Mouse (Mus musculus) frontal cortex, postnatal 14 days (tissue): ENCODE results near the gene Ghrhr.

Experiments used
- DNase-seq, 2 experiments: peaks; one replicate each; pipeline ENCODE4 v3.0.0; 2022; ENCODE audit warnings: low spot score in 2 of 2

The Ghrhr gene

DNA sequence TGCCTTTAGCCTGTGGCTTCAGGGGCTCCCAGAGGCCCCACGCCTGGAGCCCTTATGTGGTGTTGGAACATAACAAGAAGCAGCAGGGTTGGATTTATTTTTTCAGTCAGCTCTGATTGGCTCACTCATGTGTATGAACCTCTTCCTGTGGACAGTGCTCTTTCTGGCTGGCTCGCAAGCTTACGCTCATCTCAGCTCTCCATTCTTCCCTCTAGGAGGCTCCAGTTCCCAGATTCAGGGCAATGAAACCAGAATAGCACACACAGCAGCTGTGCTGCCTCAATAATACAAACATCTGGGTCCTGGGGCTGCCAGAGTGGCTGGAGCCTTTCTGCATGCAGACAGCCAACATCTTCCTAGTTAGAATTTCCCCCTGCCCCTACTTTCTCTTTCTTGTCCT, 20.1 kb downstream of the Ghrhr start:
- peak; percentile 40 to 58 for DNase-seq

DNA sequence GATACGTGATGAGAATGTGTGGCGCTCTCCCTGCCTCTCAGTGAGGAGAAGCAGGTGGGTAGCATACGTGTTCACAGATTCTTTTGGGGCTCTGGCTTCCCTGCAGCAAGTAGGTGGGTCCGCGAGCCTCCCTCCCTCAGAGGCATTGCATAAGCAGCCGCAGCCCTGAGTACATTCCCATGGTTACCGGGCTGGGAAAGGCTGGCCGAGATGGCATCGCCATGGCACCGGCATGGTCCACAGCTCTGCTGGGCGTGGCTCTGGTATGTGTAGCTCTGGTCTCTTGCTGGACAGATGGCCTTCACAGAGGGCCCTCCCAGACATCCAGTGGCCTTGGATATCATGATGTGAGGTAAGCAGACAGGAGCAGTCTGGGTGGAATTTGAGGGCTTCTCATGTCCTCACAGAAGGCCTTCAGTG, 20.5 kb downstream of the Ghrhr start:
- DNase-seq, result peak; percentile 68 to 83

DNA sequence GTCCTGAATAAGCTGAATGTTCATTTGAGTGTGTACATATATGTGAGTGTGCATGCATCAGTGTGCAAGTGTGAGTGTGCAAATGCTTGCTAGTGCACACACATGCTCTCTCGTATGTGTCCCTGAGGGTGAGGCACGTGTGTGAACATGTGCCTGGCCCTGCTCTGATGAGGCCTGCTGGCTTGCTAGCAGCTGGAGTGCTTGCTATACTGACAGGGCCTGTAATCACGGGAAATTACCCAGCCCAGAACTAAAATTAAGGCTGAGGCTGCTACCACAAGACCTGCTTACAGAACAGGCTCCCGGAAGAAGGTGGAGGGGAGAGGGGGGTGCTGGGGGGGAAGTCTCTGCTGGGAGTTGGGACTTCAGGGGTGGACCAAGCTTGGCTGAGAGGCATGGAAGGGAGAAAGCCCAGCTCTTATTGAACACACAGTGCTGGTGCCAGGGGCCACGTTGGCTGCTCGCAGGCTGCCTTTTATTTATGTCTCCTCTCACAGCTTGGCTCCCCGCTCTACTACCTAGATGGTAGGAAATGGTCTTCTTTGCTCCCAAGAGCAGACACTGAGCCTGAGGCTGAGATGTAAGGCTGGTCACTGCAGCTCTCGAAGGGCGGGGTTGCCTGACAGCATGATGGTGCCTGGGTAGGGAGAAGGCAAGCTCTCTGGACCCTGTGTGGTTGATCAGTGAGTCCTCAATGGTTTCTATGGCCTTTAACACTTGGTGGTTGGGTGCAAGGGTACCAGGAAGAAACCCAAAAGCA, 23.0 kb downstream of the Ghrhr start:
- peak in 1 of 2 experiments; percentile 52 for DNase-seq

DNA sequence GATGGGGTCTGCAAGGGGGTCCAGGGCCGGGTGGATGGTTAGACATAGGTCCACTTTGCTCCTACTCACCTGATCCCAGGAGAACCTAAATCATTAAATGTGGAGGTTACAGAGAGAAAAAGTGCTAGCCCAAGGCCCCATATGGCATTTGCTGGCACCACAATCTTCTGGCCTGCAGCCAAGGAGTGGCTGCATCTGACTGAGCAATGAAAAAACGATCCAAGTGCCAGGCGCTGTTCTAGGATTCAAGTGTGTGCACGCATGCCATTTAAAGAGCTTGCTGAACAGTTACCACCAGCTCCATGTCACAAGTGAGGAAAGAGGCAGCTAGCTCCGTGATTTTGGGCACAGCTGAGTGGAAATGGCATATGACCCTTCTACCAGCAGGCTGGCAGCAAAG, 23.8 kb downstream of the Ghrhr start:
- DNase-seq, result peak; percentile 60 to 71

DNA sequence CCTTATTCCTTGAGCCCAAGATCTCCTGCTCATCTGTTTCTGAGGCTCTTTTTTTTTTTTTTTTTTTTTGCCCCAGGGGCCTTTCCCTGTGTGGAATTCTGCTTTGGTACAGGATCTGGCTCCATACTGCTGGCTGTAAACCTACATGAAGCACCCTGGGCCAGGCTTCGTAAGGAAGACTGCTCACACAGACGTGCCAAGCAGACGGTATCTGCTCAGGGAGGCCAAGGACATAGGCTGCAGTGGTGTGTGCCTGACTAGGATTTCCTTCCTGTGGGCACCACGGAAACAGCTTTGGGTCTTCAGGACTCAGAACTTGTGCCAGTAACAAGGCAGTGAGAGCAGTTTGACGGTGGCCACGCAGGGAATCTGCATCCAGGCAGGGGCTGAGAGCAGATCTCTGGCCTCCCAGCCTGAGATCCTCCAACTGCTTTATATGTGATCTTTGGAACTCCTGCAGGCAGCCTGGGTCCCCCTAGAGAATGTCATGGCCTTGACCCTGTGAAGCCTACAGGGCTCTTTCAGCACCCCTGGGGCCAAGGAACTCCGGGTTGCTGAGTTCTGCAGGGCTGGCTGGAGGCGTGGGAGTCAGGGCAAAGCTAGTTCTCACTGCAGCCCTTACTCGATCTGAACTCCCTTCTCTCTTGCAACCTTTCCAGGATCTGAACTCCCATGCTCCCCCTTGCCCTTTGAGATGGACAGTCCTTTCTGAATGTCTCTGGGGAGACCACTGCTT, 26.1 kb downstream of the Ghrhr start:
- no peak for DNase-seq

DNA sequence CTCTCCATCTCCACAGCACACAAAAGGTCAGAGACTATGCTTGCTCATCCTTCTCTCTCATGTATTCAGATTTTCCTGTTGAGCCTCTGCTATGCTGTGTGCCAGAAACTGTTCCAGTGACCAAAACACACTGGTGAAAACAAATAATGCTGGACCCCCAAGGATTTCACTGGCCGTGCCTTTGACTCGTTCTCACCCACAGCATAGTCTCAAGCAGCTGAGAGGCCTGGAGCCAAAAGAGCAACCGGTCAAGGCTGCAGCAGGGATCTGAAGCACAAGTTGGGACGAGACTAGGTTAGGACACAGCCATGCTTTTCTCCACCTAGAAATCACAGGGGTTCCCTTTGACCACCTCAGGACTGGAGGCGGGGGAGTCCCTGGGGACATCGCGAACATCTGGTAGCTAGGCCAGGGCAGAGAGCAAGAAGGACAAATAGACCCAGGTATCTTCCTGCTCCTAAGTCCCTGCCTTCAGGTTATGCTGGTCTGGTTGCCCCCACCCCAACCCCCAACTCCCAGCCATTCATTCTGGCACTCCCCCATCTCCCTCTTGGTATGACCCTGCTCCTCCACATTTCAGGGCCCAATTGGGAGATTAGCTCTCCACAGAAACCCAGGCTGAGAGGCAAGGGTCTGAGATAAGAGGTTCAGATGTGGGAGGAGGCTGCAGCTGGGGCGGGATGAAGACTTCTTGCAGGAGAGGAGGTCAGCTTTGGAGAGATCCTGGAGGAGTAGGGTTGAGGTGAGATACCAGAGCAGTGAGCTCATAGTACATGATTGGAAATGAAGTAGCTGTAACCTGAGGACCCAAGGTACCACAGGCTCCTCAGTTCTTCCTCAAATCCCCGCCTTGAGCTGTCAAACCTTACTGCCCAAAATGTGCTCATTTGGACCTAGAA, 27.6 kb downstream of the Ghrhr start:
- no peak for DNase-seq

DNA sequence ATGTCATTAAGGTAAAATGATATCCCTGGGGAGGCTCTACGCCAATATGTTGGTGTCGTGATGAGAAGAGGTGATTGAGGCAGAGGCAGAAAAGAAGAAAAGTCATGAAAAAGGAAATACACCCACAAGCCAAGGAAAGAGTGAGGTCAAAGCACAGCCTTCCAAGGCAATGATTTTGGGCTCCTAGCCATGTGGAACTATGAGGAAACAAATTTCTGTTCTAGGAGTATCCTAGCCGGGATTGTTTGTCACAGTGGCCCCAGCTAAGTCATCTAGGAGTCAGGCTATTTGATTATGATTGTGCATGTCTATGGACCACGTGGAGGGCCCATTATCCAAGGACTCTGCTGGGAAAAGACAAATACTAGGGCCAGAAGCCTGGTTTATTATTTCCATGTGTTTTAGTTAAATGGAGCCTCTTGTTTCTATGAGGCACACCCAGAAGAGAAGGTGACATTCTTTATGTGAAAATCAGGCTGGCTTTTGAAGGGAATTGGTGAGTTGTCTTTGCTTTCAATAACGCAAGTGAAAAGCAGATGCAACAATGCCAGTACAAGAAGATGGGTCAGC, 28.4 kb downstream of the Ghrhr start:
- no peak for DNase-seq

DNA sequence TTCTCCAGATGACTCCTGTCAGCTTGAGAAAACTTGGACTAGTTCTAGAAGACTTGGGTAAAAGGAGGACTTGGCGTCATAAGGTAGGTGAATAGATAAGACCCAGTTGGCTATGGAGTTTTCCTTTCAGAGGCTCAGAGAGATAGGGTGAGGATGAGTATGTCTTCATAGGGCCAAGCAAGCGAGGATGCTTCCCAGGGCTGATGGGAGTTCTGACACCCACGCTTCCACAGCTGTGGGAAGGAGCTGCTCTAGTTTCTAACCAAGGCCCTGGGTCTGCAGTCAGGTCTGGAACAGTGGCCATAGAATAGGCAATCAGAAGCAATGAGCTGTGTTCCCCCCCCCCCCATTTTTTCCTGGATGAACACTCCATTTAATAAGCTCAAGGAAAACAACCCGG, 31.2 kb downstream of the Ghrhr start:
- no peak for DNase-seq

DNA sequence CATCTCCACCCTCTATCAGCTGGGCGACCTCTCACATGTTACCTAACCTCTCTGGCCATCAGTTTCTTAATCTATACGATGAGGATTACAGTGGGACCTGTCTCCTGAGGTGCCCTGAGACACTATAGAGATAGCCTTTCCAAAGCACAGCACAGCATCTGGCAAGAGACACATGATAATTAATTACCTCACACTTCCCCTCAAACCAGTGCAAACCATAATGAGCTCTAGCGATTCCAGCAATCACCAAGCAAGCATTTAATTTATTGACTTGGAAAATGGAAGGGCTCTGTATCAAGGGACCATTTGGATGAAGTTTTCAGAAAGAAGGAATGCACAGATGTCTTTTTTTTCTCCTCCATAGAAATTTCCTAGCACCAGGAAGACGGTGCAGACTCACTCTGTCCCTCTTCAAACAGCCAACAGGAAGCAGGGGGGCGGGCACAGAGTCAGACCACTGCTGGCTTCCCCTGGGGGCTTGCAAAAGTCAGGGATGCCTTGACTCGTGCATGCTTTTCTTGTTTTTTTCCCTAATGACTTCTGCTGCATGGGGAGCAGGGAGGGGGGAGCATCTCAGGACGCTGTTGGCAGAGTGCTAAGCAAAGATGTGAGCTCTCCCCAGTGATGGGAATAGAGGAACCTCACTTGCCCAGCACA, 34.2 kb downstream of the Ghrhr start:
- no peak for DNase-seq

DNA sequence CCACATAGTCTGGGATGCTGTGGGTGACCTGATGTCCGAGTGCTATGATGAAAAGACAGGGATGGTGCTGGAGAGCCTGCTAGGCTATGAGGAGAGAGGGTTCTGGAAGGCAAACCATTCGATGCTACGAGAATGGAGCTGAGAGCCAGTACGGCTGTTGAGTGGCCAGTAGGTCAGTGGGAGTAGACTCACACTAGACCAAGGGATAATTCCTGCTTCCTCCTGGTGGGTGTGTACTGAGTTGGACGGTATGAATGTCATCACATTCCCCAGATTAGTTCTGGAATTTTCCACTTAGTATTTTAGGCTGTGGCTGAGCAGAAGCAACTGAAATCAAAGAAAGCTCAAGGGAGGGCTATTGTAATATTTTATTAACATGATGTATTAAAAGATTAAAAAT, 34.9 kb downstream of the Ghrhr start:
- no peak for DNase-seq

DNA sequence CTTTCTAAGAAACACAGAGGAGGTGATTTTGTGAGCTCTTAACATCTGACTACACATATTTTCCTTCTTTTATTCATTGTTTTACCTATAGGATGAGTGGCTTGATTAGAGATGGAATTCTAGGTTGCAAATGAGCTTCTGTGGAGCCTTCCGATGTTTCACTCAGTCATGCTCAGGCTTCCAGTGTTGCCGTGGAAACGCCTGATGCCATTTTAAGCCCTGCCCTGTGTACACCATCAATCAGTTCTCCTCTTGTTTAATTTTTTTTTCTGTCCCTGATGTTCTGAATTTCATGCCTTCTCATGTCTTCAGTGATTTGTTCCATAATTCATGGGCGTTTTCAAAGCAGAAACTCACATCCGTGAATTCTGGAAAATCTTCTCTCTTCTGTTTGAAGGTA, 40.1 kb downstream of the Ghrhr start:
- no peak for DNase-seq

DNA sequence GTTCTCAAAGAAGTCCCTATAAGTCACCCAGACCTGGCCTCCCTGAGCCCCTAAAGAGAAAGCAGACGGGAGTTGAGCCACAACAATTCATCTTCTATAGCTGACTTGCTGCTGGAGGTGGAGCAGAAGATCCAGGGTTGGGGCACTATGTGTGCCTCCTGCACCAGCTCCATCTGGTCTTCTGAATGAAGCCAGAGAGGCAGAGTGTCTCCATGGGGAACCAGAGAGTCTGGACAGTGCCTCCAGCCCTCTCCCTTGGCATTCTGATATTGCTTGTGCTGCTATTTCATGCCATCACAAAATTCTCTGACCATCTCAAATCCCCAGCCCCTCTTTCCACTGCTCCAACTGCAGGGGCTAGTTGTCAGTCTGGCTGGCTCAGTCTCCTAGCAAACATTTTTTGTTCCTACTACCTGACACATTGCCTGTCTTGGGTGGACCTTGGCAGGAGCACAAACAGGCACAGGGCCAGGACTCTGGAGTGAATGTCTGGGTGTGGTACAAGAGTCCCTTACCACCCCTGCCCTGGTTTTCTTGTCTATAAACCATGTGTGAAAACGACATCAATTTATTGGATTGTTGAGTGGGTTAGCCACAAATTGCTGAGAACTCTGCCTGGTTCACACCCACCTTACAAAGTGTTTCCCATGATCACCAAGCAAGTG, 42.8 kb downstream of the Ghrhr start:
- DNase-seq, result no peak

DNA sequence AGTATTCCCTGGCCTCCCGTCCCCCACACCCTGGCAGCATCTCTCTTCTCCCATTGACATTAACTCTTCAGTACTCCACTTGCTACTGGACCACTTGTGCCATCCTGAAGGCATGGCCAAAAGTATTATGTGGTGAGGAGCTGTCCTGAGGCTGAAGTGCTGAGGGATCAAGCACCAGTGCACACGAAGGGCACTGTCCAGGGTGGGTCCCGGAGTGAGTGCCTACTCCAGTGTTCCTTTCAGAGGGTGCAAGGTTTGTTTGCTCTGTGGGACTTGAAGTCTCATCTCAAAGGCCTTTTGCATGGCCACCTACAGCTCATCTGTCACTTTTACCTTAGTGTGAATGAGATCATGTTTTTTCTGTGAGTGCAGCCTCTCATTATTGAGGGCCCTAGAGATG, 44.3 kb downstream of the Ghrhr start:
- no peak for DNase-seq

DNA sequence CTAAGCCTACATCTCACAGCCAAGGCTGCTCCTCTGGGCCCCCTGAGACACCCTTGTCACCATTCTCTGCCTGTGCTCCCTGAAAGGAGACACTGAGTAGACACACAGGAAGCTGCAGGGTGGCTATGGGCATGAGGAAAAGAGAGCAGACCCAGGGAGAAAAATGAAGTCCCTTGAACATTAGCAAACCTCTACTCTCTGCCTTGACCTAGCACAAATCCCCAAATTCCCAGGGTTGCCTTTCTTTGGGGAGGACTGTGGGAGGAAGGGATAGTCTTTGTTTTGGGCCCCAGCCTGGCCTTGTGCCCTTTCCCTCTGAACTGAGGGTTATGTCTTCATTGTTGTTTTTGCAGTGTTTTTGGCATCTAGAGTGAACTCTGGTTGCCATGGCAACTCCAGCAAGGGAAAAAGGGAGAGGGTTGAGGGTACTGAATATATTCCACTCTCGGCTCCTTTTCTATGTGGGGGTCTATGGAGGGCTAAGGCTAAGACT, 44.8 kb downstream of the Ghrhr start:
- DNase-seq, result no peak

DNA sequence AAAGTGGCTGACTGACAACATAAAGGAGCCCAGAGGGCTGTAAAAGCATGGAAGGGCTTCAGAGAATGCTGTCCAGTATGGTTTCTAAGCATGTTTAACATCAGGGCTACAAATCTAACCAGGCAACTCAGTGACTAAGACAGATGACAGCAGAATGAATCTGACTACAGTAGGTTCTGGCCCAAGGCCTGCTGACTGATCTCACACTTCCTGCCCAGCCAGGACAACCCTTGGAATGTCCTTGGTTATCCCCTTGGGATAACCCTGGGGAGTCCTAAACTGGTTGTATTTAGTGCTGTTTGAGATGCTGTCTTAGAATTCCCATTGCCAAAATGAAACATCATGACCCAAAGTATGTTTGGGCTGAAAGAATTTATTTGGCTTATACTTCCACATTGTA, 56.0 kb downstream of the Ghrhr start:
- DNase-seq, result no peak

DNA sequence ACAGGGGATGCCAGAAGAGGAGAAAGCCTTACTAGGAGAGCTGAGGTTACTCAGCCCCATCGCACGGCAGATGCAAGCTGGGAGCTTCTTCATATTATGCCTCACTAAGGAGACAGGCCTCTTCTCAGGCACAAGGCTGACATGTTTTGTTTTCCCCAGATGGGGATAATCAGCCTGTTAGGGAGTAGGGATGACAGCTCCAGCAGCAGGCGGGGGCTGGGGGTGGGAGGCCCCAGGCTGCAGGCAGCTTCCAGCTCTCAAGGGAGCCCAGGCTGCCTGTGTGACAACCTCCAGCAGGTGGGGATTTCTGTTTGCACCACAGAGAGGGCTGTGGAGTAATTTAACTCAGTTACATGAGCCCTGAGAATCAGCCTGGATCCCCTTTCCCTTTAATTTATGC, 58.3 kb downstream of the Ghrhr start:
- peak in 1 of 2 experiments; percentile 49 for DNase-seq

DNA sequence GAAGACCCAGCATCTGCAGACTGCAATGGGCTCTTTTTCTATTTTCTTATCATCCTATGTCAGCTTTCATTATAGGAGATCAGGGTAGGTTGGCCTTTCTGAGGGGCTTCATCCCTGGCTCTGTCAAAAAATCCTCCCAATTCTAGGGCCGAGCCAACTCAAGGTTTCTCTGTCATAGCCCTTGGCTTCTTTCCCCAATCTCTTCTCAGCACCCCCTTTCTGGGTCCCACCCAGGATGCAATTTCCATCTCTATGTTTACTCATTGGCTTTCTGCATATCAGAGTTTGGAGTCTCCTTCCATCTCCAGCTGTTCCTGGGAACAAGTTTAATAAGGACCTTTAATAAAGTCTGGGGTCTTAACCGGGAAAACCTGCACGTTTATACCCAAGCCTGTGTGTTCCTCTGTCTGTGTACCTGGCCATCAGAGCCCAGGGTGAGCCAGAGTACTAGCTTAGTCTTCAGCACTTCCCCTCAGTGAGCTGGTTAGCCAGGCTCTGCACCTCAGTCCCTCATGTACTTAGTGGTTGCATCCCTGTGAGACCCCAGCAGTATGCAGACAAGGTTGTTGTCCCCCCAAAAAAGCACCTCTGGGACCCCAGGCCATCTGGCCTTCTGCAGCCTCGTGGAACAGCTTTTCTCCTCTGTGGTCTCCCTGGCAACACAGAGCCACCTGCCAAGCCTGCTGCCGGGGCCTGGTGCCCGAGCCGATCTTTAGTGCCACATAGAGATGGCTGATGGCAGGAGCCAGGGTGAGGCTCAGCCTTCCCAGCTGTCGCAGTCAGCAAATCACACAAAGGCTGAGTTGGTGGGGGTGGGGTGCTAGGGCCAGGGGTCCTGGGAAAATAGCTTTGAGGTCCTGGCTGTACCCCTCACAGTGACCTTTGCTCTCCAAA, 59.4 kb downstream of the Ghrhr start:
- no peak for DNase-seq

DNA sequence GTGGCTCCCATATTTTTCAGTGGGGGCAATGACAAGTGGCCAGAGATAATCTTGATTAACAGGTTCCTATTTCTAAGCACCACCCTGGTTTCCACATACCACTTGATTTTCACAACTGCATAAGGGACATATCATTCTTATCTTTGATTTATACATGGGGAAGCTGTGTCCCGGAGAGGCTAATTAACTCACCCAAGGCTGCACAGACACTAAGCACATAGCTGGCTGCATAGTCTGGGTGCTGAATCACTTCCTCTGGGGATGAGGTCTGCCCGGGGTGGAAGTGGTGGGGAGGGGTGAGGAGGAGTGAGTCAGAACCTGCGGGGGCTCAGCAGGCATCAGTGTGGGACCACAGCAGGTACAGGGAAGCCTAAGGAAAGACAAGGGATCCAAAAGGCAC, 61.8 kb downstream of the Ghrhr start:
- no peak for DNase-seq
